ENCODE assay signal across 8 mouse cellular contexts in the genomic region with DNA sequence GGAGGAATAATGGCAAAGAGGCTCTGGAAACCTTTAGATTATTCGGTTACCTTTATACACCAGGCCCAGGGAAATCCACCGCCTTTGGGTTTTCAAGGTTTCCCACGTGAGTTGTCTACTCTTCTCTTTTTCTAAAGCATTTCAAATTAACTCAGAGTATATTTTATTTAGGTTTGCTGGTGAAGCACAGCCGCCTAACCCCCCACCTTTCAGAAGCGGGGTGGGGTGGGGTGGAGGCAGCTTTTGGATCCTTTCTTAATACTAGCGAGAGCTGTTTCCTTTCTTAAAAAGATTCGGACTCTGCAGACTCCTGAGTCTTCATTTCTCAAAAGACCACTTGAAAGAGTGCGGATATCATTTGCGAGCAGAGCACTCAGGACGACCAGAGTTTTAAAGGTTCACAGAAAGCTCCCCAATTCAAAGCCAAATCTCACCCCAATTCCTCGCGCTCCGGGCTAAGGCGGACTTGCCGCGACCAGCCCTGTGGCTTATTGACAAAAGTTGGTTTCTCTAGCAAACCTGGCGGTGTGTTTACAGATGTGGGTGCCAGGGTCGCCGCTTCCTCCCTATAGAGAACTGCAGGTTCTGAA. TPM values are rescaled to one million over a fixed set of nuclear protein-coding genes. Genes with fewer than 3 reads are reported as not detected.
DNase-seq lines count a peak whose midpoint lies in the region; ATAC-seq lines count a peak whose summit lies in the region.
"Had no signal": no experiment of that assay in that cellular context is flagged by ENCODE, and none has a peak within 500 bp of the region (broad histone marks: within the 10 kb centered on the region; RNA-seq: fewer than 3 reads in every experiment).

No protein-coding gene starts in this region.

- ATAC-seq in embryonic facial prominence, embryonic 12.5 days (ENCODE audit: insufficient number of reproducible peaks, insufficient read depth, low FRiP score, low TSS enrichment): no peak
- no peak for ATAC-seq in hindbrain, embryonic 15.5 days (ENCODE audit: low FRiP score, low read depth)
- ATAC-seq in midbrain, embryonic 12.5 days (ENCODE audit: low FRiP score, low read depth): no peak
- ATAC-seq in inflammation-experienced regulatory T-cells, adult 6 months: no peak

- peaks cover 22% of the 10 kb centered on the region; the same call in 1 of the 2 replicates for H3K4me1 ChIP-seq in embryonic facial prominence, embryonic 12.5 days
- peaks cover 36% of the 10 kb centered on the region for H3K4me1 ChIP-seq in hindbrain, embryonic 15.5 days (replicated peaks)
- H3K4me1 ChIP-seq in midbrain, embryonic 12.5 days: peaks cover 39% of the 10 kb centered on the region

- DNase-seq in ZHBTc4 (ENCODE audit: low read depth, low spot score): peak; percentile 16
- no peak for DNase-seq in layer of hippocampus, adult 18-20 months (ENCODE audit: low spot score in 2 of 2)
- DNase-seq in spleen, postnatal 14 days (ENCODE audit: low spot score in 2 of 2): no peak

- WGBS in embryonic facial prominence, embryonic 12.5 days: 4% methylated on average over 19 of the region's 19 CpGs
- WGBS in hindbrain, embryonic 15.5 days: 7% methylated on average over 19 of the region's 19 CpGs
- 3% methylated on average over 19 of the region's 19 CpGs for WGBS in midbrain, embryonic 12.5 days

- H3K9ac ChIP-seq in embryonic facial prominence, embryonic 12.5 days: peak overlapping the region; percentile 88; the same call in 1 of the 2 replicates
- H3K9ac ChIP-seq in hindbrain, embryonic 15.5 days: no peak overlapping the region
- peak overlapping the region; percentile 78 for H3K9ac ChIP-seq in midbrain, embryonic 12.5 days (replicated peaks)
- H3K9ac ChIP-seq: liver, embryonic 14.5 days had no signal

- peak overlapping the region; percentile 86 for H3K4me2 ChIP-seq in embryonic facial prominence, embryonic 12.5 days (replicated peaks)
- peak overlapping the region; percentile 100 for H3K4me2 ChIP-seq in hindbrain, embryonic 15.5 days
- H3K4me2 ChIP-seq in midbrain, embryonic 12.5 days (replicated peaks): peak overlapping the region; percentile 93

- peak overlapping the region; percentile 76 for H3K4me3 ChIP-seq in embryonic facial prominence, embryonic 12.5 days
- H3K4me3 ChIP-seq in hindbrain, embryonic 15.5 days: 0 out of 2 replicates have a peak overlapping the region, but pooled peaks have one; percentile 13
- peak overlapping the region; percentile 75 for H3K4me3 ChIP-seq in midbrain, embryonic 12.5 days

- no peaks in the 10 kb centered on the region for H3K27me3 ChIP-seq in embryonic facial prominence, embryonic 12.5 days
- peaks cover 19% of the 10 kb centered on the region; the same call in 1 of the 2 replicates for H3K27me3 ChIP-seq in hindbrain, embryonic 15.5 days
- H3K27me3 ChIP-seq in midbrain, embryonic 12.5 days: peaks cover 10% of the 10 kb centered on the region

- no peaks in the 10 kb centered on the region for H3K9me3 ChIP-seq in embryonic facial prominence, embryonic 12.5 days
- H3K9me3 ChIP-seq in hindbrain, embryonic 15.5 days: no peaks in the 10 kb centered on the region
- no peaks in the 10 kb centered on the region for H3K9me3 ChIP-seq in midbrain, embryonic 12.5 days

- H3K27ac ChIP-seq in embryonic facial prominence, embryonic 12.5 days: peak overlapping the region; percentile 94
- no peak overlapping the region for H3K27ac ChIP-seq in hindbrain, embryonic 15.5 days (replicated peaks)
- H3K27ac ChIP-seq in midbrain, embryonic 12.5 days (replicated peaks): peak overlapping the region; percentile 43; the same call in 1 of the 2 replicates
- H3K27ac ChIP-seq: liver, embryonic 14.5 days had no signal

- no peaks in the 10 kb centered on the region for H3K36me3 ChIP-seq in embryonic facial prominence, embryonic 12.5 days
- no peaks in the 10 kb centered on the region for H3K36me3 ChIP-seq in hindbrain, embryonic 15.5 days
- H3K36me3 ChIP-seq in midbrain, embryonic 12.5 days: no peaks in the 10 kb centered on the region

RNA-seq across cellular contexts. Expression of gene Foxp2, which starts 2.0 kb away (rescaled TPM):
- 60.0 and 67.4 TPM in 2 replicates for polyA plus RNA-seq in embryonic facial prominence, embryonic 12.5 days (2016; fragmentation: Nextera tagmentation; extraction: Ambion mirVana)
- 37.5 and 57.2 TPM in 2 replicates for polyA plus RNA-seq in hindbrain, embryonic 15.5 days (2015; fragmentation: Nextera tagmentation; extraction: Ambion mirVana)
- polyA plus RNA-seq in midbrain, embryonic 12.5 days (2016; fragmentation: Nextera tagmentation; extraction: Ambion mirVana): 48.3 and 62.0 TPM in 2 replicates
- polyA plus RNA-seq in inflammation-experienced regulatory T-cells, adult 6 months (2017; shearing (Covaris generic)): under 1 TPM in 2 of 3 experiments, not detected in 1; 0.15 to 0.33 TPM
- total RNA-seq in layer of hippocampus, adult 18-20 months (2021): 1 to 10 TPM; 1.9 to 2.3 TPM

Comparison
In these comparisons a context has a peak if more than half of its experiments do, and no peak if none do; other contexts are left out.
1. H3K4me3 ChIP-seq: peak in every context shown above with its lines; median percentile 76 in embryonic facial prominence, embryonic 12.5 days; 75 in midbrain, embryonic 12.5 days; 13 in hindbrain, embryonic 15.5 days.
2. RNA of gene Foxp2, which starts 2.0 kb away (polyA plus RNA-seq): 60.0 to 67.4 TPM in embryonic facial prominence, embryonic 12.5 days, 48.3 to 62.0 TPM in midbrain, embryonic 12.5 days and 37.5 to 57.2 TPM in hindbrain, embryonic 15.5 days; 0.15 to 0.33 TPM in inflammation-experienced regulatory T-cells, adult 6 months; every median in the first group is over 10 times any median in the second.
3. Peak in every context shown above with its lines, with median percentiles within 50 percentile points of each other: H3K4me2 ChIP-seq.